Mouse (Mus musculus) midbrain, embryonic 14.5 days (tissue): ENCODE measurements at regions not wholly inside any gene's neighbourhood (a gene's known extent, or its start where the extent isn't known, plus 50 kb on each side); places are given as distances from the start of the nearest gene placed in this dataset.
"Not testable (repeated sequence)": the region's sequence is repeated elsewhere in the genome, so short reads cannot be mapped to it uniquely, and the experiment has no call there.

Experiments
- ATAC-seq: fragments of 200-750 bp; cut with Nextera tagmentation; 2 replicates; pipeline ENCODE4 v1.8.0; 2017; ENCODE audit warnings: moderate number of reproducible peaks, moderate library complexity; ENCODE audit not compliant: low FRiP score, low TSS enrichment
- DNase-seq: peaks from one replicate; pipeline ENCODE4 v3.0.0-alpha.2; 2015
- H3K27ac ChIP-seq: fragments of 300-500 bp; sonication (generic); replicated peaks from 2 replicates; pipeline ENCODE4 v1.5.1; 2014; ENCODE audit warnings: mild to moderate bottlenecking, low read depth, low read length, moderate library complexity
- H3K27me3 ChIP-seq: fragments of 300-500 bp; sonication (generic); 2 replicates; pipeline ENCODE4 v1.6.1; 2014; ENCODE audit warnings: low read length, control low read depth, mixed read lengths; ENCODE audit not compliant: control insufficient read depth, insufficient read depth
- H3K36me3 ChIP-seq: fragments of 300-500 bp; sonication (generic); 2 replicates; pipeline ENCODE4 v1.6.1; 2014; ENCODE audit warnings: low read length, control low read depth; ENCODE audit not compliant: control insufficient read depth, insufficient read depth
- H3K4me1 ChIP-seq: fragments of 300-500 bp; sonication (generic); 2 replicates; pipeline ENCODE4 v1.6.1; 2014; ENCODE audit warnings: mild to moderate bottlenecking, antibody characterized with exemption, low read length, control low read depth; ENCODE audit not compliant: control insufficient read depth, insufficient read depth
- H3K4me2 ChIP-seq: fragments of 300-500 bp; sonication (generic); 2 replicates; pipeline ENCODE4 v1.6.1; 2014; ENCODE audit warnings: mild to moderate bottlenecking, low read length, moderate library complexity
- H3K4me3 ChIP-seq: fragments of 300-500 bp; sonication (generic); replicated peaks from 2 replicates; pipeline ENCODE4 v1.5.1; 2014; ENCODE audit warnings: low read depth, low read length
- H3K9ac ChIP-seq: fragments of 300-500 bp; sonication (generic); replicated peaks from 2 replicates; pipeline ENCODE4 v1.6.1; 2014; ENCODE audit warnings: mild to moderate bottlenecking, low read length, moderate library complexity
- H3K9me3 ChIP-seq: fragments of 300-500 bp; sonication (generic); 2 replicates; pipeline ENCODE4 v1.6.1; 2016; ENCODE audit warnings: low read length, control low read depth, mixed read lengths; ENCODE audit not compliant: control insufficient read depth
- WGBS: fragments of 180-500 bp; shearing (Covaris S2); extraction: QIAGEN DNeasy Blood & Tissue Kit; methylation state at CpG from one replicate; pipeline ENCODE4 v1.1.7; 2014; 5-methylcytosine and 5-hydroxymethylcytosine counted together

GRCm38 (mm10) chr2:171574360-171574759 is 468.9 kb downstream of the Cbln4 start:
- 25% methylated on average over 3 of the region's 3 CpGs for WGBS
- H3K36me3 ChIP-seq: no peaks in the 10 kb centered on the region
- no peaks in the 10 kb centered on the region for H3K4me1 ChIP-seq
- DNase-seq: no peak
- H3K4me3 ChIP-seq: no peak overlapping the region
- no peak overlapping the region for H3K27ac ChIP-seq
- no peaks in the 10 kb centered on the region for H3K9me3 ChIP-seq
- H3K27me3 ChIP-seq: no peaks in the 10 kb centered on the region
- H3K9ac ChIP-seq: no peak overlapping the region
- no peak for ATAC-seq
- H3K4me2 ChIP-seq: no peak overlapping the region

GRCm38 (mm10) chr2:171562656-171563055 is 480.6 kb downstream of the Cbln4 start:
- H3K27ac ChIP-seq: no peak overlapping the region
- WGBS: 75% methylated on average over 5 of the region's 5 CpGs
- no peaks in the 10 kb centered on the region for H3K27me3 ChIP-seq
- DNase-seq: peak; percentile 33
- ATAC-seq: no peak
- H3K36me3 ChIP-seq: no peaks in the 10 kb centered on the region
- H3K4me1 ChIP-seq: no peaks in the 10 kb centered on the region
- no peak overlapping the region for H3K9ac ChIP-seq
- no peak overlapping the region for H3K4me3 ChIP-seq
- no peaks in the 10 kb centered on the region for H3K9me3 ChIP-seq
- H3K4me2 ChIP-seq: no peak overlapping the region

GRCm38 (mm10) chr2:171542768-171543167 is 500.5 kb downstream of the Cbln4 start:
- not testable (repeated sequence) for H3K9ac ChIP-seq, H3K4me2 ChIP-seq, H3K36me3 ChIP-seq, ATAC-seq, DNase-seq, H3K4me3 ChIP-seq, H3K27ac ChIP-seq, H3K9me3 ChIP-seq, H3K27me3 ChIP-seq, H3K4me1 ChIP-seq
- WGBS: 88% methylated on average over 18 of the region's 18 CpGs

GRCm38 (mm10) chr2:171514876-171515275 is 528.4 kb downstream of the Cbln4 start:
- Histone ChIP-seq H3K9me3 (no peaks in the 10 kb centered on the region), H3K9ac (no peak overlapping the region), H3K27me3 (no peaks in the 10 kb centered on the region), H3K36me3 (no peaks in the 10 kb centered on the region), H3K27ac (no peak overlapping the region), H3K4me3 (no peak overlapping the region), H3K4me2 (no peak overlapping the region), H3K4me1 (0 out of 2 replicates have a peak, but pooled peaks cover 4% of the 10 kb centered on the region)
- 18% methylated on average over 5 of the region's 5 CpGs for WGBS
- no peak for ATAC-seq
- peak; percentile 66 for DNase-seq

GRCm38 (mm10) chr2:171496620-171497019 is 546.6 kb downstream of the Cbln4 start:
- no peak for DNase-seq
- no peak for ATAC-seq
- Histone ChIP-seq H3K4me3 (no peak overlapping the region), H3K9me3 (no peaks in the 10 kb centered on the region), H3K4me1 (no peaks in the 10 kb centered on the region), H3K4me2 (no peak overlapping the region), H3K27ac (no peak overlapping the region), H3K27me3 (no peaks in the 10 kb centered on the region), H3K9ac (no peak overlapping the region), H3K36me3 (no peaks in the 10 kb centered on the region)
- 78% methylated on average over 4 of the region's 4 CpGs for WGBS

GRCm38 (mm10) chr2:171493741-171494140 is 549.5 kb downstream of the Cbln4 start:
- no peaks in the 10 kb centered on the region for H3K36me3 ChIP-seq
- peak; percentile 78 for DNase-seq
- H3K4me2 ChIP-seq: no peak overlapping the region
- no peaks in the 10 kb centered on the region for H3K9me3 ChIP-seq
- H3K27me3 ChIP-seq: no peaks in the 10 kb centered on the region
- H3K4me1 ChIP-seq: no peaks in the 10 kb centered on the region
- H3K27ac ChIP-seq: no peak overlapping the region
- H3K9ac ChIP-seq: no peak overlapping the region
- WGBS: 42% methylated on average over 12 of the region's 12 CpGs
- ATAC-seq: no peak
- no peak overlapping the region for H3K4me3 ChIP-seq

GRCm38 (mm10) chr2:171487284-171487683 is 556.0 kb downstream of the Cbln4 start:
- Histone ChIP-seq H3K4me1 (no peaks in the 10 kb centered on the region; the same call in 1 of the 2 replicates), H3K4me2 (no peak overlapping the region), H3K9me3 (no peaks in the 10 kb centered on the region), H3K9ac (no peak overlapping the region), H3K27ac (no peak overlapping the region), H3K4me3 (no peak overlapping the region), H3K36me3 (no peaks in the 10 kb centered on the region), H3K27me3 (no peaks in the 10 kb centered on the region)
- ATAC-seq: no peak; the same call in 1 of the 2 replicates
- DNase-seq: peak; percentile 66
- 37% methylated on average over 2 of the region's 2 CpGs for whole genome bisulfite sequencing

GRCm38 (mm10) chr2:171453241-171453640 is 590.0 kb downstream of the Cbln4 start:
- WGBS: 58% methylated on average over 9 of the region's 9 CpGs
- Histone ChIP-seq H3K9ac (no peak overlapping the region), H3K4me1 (no peaks in the 10 kb centered on the region), H3K27me3 (no peaks in the 10 kb centered on the region), H3K9me3 (no peaks in the 10 kb centered on the region), H3K27ac (no peak overlapping the region), H3K4me3 (no peak overlapping the region), H3K36me3 (no peaks in the 10 kb centered on the region), H3K4me2 (no peak overlapping the region)
- ATAC-seq: no peak
- peak; percentile 60 for DNase-seq

- Histone ChIP-seq H3K27me3 (no peaks in the 10 kb centered on the region), H3K4me3 (no peak overlapping the region), H3K9ac (no peak overlapping the region), H3K9me3 (no peaks in the 10 kb centered on the region), H3K36me3 (no peaks in the 10 kb centered on the region), H3K4me2 (no peak overlapping the region), H3K4me1 (no peaks in the 10 kb centered on the region), H3K27ac (no peak overlapping the region)
- WGBS: 85% methylated on average over 2 of the region's 2 CpGs
- DNase-seq: no peak
- ATAC-seq: no peak
Measured at GRCm38 (mm10) chr2:171406057-171406456, 637.2 kb downstream of the Cbln4 start.
